ENCODE assay signal across 15 mouse cellular contexts in the genomic region with DNA sequence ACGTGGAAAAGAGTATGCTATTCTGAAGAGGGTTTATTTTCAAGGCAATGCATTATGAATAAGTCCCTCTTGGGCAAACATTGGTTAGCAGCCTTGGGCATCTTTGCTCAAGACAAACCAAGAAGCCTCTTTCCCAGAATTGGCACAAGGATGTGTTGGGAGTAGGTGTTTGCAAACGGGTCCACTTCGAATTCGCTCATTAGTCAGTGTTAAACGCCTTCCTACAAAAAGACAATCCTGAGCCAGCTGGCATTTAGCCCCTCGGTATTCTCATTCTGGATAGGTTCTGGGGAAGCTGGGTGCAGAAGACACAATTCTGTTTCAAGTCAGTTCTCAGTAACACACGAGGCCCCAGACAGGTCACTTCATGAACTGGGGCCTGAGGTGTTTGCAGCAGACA.
DNase-seq lines count a peak whose midpoint lies in the region; ATAC-seq lines count a peak whose summit lies in the region.
"Had no signal": no experiment of that assay in that cellular context is flagged by ENCODE, and none has a peak within 500 bp of the region (broad histone marks: within the 10 kb centered on the region; RNA-seq: fewer than 3 reads in every experiment).

No protein-coding gene starts in this region.

- DNase-seq in cerebellum, postnatal 10 days = peak; percentile 13 to 25
- no peak for DNase-seq in cerebellum, adult 9-11 months
- peak; percentile 23 to 35 for DNase-seq in layer of hippocampus, postnatal 10 days (ENCODE audit: low spot score in 2 of 2)
- DNase-seq in layer of hippocampus, adult 11-12 months (ENCODE audit: low spot score) = no peak
- peak; percentile 40 to 44 for DNase-seq in frontal cortex, postnatal 36 days (ENCODE audit: low spot score in 2 of 2)
- DNase-seq in right cerebral cortex, postnatal 25 days = peak; percentile 37
- DNase-seq in testis, postnatal 14 days (ENCODE audit: low spot score) = no peak
- DNase-seq: cerebellum, postnatal 25 days; kidney, adult 11 months; kidney, postnatal 14 days; liver; liver, postnatal 0 days; thymus, postnatal 14 days had no signal

- no peak for ATAC-seq in inflammation-experienced regulatory T-cells, adult 6 months
- ATAC-seq: CD4-positive, CD25-positive, alpha-beta regulatory T cell, adult 4 months; liver, postnatal 0 days had no signal

Comparison
In these comparisons a context has a peak if more than half of its experiments do, and no peak if none do; other contexts are left out.
1. DNase-seq: peak in cerebellum, postnatal 10 days (2 of 2), layer of hippocampus, postnatal 10 days (2 of 2), frontal cortex, postnatal 36 days (2 of 2) and right cerebral cortex, postnatal 25 days (single experiment); none in cerebellum, adult 9-11 months (single experiment), layer of hippocampus, adult 11-12 months (single experiment) and testis, postnatal 14 days (single experiment).